Mouse (Mus musculus) ES-E14 (cell line): ENCODE results near the gene Hist4h4. TPM values are rescaled to one million over a fixed set of nuclear protein-coding genes. Genes with fewer than 3 reads are reported as not detected.

Source experiments
- DNase-seq: peaks from one replicate; pipeline ENCODE4 v3.0.0-alpha.2; 2013; ENCODE audit warnings: low read depth, low spot score
- H3K27ac ChIP-seq: 2 replicates; pipeline ENCODE4 v1.5.1; 2012; ENCODE audit warnings: low read depth, mild to moderate bottlenecking, low read length, moderate library complexity, mixed read lengths; ENCODE audit not compliant: poor library complexity, insufficient read depth, severe bottlenecking
- H3K36me3 ChIP-seq: 2 replicates; pipeline ENCODE4 v1.6.1; 2012; ENCODE audit warnings: mild to moderate bottlenecking, low read length, moderate library complexity, mixed read lengths; ENCODE audit not compliant: control insufficient read depth, poor library complexity, insufficient read depth, severe bottlenecking
- H3K4me1 ChIP-seq, 2 experiments: fragments of 150-350 bp in 1 of 2; sonication (generic) in 1 of 2; 2 replicates each; pipeline ENCODE4 v1.6.1; 2012; ENCODE audit warnings: low read length in 2 of 2, mild to moderate bottlenecking in 1 of 2, mixed read lengths in 1 of 2; ENCODE audit not compliant: control insufficient read depth in 2 of 2, insufficient read depth in 2 of 2, poor library complexity in 1 of 2
- H3K4me3 ChIP-seq, 2 experiments: fragments of 150-350 bp in 1 of 2; sonication (generic) in 1 of 2; 2 replicates each; pipeline ENCODE4 v1.5.1; 2012; ENCODE audit warnings: low read length in 2 of 2, low read depth in 1 of 2, mild to moderate bottlenecking in 1 of 2, mixed read lengths in 1 of 2; ENCODE audit not compliant: insufficient read depth in 1 of 2, poor library complexity in 1 of 2, severe bottlenecking in 1 of 2
- H3K9ac ChIP-seq: 2 replicates; pipeline ENCODE4 v1.6.1; 2012; ENCODE audit warnings: low read depth, mild to moderate bottlenecking, low read length, mixed read lengths; ENCODE audit not compliant: poor library complexity, insufficient read depth, severe bottlenecking
- H3K9me3 ChIP-seq: fragments of 150-350 bp; sonication (generic); 2 replicates; pipeline ENCODE4 v1.6.1; 2012; ENCODE audit warnings: low read depth, mild to moderate bottlenecking, low read length; ENCODE audit not compliant: control insufficient read depth, insufficient read depth
- CHD2 ChIP-seq: IDR thresholded peaks from 2 replicates; pipeline ENCODE4 v1.6.1; 2014; ENCODE audit warnings: mild to moderate bottlenecking, low read depth, low read length, inconsistent platforms
- HCFC1 ChIP-seq: IDR thresholded peaks from 2 replicates; pipeline ENCODE4 v1.6.1; 2012; ENCODE audit warnings: low read length, inconsistent platforms, borderline replicate concordance; ENCODE audit not compliant: insufficient read depth
- MAFK ChIP-seq: IDR thresholded peaks from 2 replicates; pipeline ENCODE4 v1.6.1; 2014; ENCODE audit warnings: mild to moderate bottlenecking, low read depth, low read length, inconsistent platforms; ENCODE audit not compliant: insufficient read depth
- ZC3H11A ChIP-seq: IDR thresholded peaks from 2 replicates; pipeline ENCODE4 v1.6.1; 2012; ENCODE audit warnings: low read depth, mild to moderate bottlenecking, inconsistent platforms, low read length, borderline replicate concordance
- ZNF384 ChIP-seq: IDR thresholded peaks from 2 replicates; pipeline ENCODE4 v1.6.1; 2012; ENCODE audit warnings: low read depth, low read length, inconsistent platforms
- in situ Hi-C, 2 experiments: fragments of 600-800 bp; cut with MboI; formaldehyde crosslinking; loops; one replicate each; pipeline ENCODE4 v1.15.1; 2025; ENCODE audit warnings: low sequenced_read_pairs in 2 of 2, inconsistent platforms in 1 of 2; ENCODE audit not compliant: unreplicated experiment in 2 of 2
- total RNA-seq: library from RNA; depleted of rRNA; stranded (reverse); fragments of 300-350 nt; gene quantifications from 2 replicates; pipeline ENCODE4 v1.2.3, GENCODE M21; 2012; rRNA removed

Hist4h4 gene
- total RNA-seq = 70.5 and 110 TPM in 2 replicates

DNA sequence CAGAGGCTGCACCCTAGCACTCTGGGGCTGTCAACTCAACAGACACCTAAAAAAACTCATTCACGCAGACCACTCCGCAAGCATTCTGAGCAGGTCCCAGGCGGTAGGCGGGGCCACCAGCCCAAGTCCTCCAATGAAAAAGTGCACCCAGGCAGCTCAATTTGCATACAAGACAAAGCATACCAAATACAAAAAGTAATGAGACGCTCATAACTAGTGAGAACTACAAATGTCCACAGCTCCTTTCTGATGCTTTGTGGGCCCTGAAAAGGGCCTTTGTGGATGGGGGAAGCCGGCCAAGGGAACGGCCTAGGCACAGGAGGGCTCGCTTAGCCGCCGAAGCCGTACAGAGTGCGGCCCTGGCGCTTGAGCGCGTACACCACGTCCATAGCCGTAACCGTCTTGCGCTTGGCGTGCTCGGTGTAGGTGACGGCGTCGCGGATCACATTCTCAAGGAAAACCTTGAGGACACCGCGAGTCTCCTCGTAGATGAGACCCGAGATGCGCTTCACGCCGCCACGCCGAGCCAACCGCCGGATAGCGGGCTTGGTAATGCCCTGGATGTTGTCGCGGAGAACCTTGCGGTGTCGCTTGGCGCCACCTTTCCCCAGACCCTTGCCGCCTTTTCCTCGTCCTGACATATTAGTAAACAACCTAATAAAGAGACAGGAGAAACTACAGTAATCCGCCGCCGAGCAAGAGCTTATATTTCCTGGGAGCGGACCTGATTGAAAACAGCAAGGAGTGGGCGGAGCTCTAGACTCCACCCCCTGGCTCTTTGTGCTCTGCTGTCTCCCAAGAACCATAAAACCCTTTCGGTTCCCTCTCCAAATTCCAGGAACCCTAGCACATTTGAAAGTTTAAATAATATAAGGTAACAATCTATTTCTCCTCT is at the start of gene Hist4h4:
Gene Hist4h4, minus strand, starts transcription at position 677 of the 895 bp plus-strand sequence.
- no peaks in the 10 kb centered on the region for H3K9me3 ChIP-seq
- no peak for TF ChIP-seq MAFK
- TF ChIP-seq CHD2 = peak; percentile 10; the same call in 1 of the 2 replicates
- peak; percentile 72; the same call in 1 of the 2 replicates for TF ChIP-seq HCFC1
- 0 out of 2 replicates have a peak, but pooled peaks have one; percentile 35 for TF ChIP-seq ZNF384
- TF ChIP-seq ZC3H11A = no peak
- H3K27ac ChIP-seq = peak within 1 kb of the TSS; percentile 95
- peaks cover 4 to 5% of the 10 kb centered on the region in 2 experiments; a peak in 1 of 4 replicates for H3K4me1 ChIP-seq
- H3K4me3 ChIP-seq = peak within 1 kb of the TSS; percentile 62 to 79
- in situ Hi-C loops = no loop called here
- peak; percentile 99 for DNase-seq
- no peaks in the 10 kb centered on the region for H3K36me3 ChIP-seq
- peak within 1 kb of the TSS; percentile 88 for H3K9ac ChIP-seq

GRCm38 (mm10) chr6:136852762-136853161 is 48.5 kb upstream of the Hist4h4 start:
- Histone ChIP-seq H3K4me1 (no peaks in the 10 kb centered on the region; a peak in 1 of 4 replicates), H3K27ac (no peak overlapping the region), H3K9me3 (no peaks in the 10 kb centered on the region), H3K4me3 (no peak overlapping the region), H3K36me3 (no peaks in the 10 kb centered on the region), H3K9ac (no peak overlapping the region)
- DNase-seq = no peak
- TF ChIP-seq CHD2 (no peak), HCFC1 (no peak), ZC3H11A (no peak), ZNF384 (no peak), MAFK (no peak)
- in situ Hi-C loops = no loop called here

DNA sequence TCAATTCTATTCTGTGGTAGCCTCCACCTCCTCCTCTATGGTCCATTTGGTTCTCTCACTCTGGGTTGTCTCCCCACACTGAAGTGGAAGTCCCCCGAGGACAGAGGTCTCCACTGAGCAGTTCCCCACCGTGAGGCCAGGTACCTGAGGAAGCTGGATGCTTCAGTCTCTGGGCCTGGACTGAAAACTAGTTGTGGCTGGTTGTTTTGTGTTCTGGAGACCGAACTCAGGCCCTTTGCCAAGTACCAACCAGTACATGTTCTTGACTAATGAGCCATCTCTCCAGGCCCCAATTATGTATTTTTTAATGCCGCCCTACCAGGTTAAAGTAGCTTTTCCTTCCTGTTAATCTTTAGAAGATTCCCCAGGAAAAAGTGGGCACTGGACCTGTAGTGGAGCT is 48.1 kb upstream of the Hist4h4 start:
- no peaks in the 10 kb centered on the region; a peak in 1 of 4 replicates for H3K4me1 ChIP-seq
- no peaks in the 10 kb centered on the region for H3K36me3 ChIP-seq
- in situ Hi-C loops = no loop called here
- DNase-seq = no peak
- TF ChIP-seq CHD2 (no peak), ZC3H11A (no peak), MAFK (no peak), ZNF384 (no peak), HCFC1 (no peak)
- H3K9ac ChIP-seq = no peak overlapping the region
- H3K4me3 ChIP-seq = no peak overlapping the region
- H3K9me3 ChIP-seq = no peaks in the 10 kb centered on the region
- H3K27ac ChIP-seq = no peak overlapping the region

DNA sequence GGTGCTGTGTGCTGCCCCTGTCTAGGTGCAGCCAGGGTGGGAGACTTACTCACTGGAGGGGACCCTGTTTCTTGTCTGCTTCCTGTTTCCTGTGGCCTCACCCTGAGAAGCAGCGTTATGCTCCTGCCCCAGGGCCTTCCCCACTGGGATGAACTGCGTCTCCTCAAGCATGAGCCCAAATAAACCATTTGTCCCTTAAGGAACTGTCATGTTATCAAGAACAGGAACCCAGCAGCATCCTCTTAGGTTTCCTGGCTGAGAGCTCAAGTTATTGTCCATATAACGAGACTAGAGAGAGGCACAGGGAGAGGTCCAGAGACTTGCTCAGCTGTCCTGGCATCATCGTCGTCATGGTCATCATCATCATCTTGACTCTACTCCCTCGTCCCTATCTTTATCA is 46.1 kb upstream of the Hist4h4 start:
- Histone ChIP-seq H3K9ac (no peak overlapping the region), H3K4me3 (no peak overlapping the region), H3K27ac (no peak overlapping the region), H3K4me1 (no peaks in the 10 kb centered on the region; a peak in 1 of 4 replicates), H3K9me3 (no peaks in the 10 kb centered on the region), H3K36me3 (no peaks in the 10 kb centered on the region)
- in situ Hi-C loops = no loop called here
- no peak for DNase-seq
- TF ChIP-seq ZC3H11A = no peak
- TF ChIP-seq ZNF384 = no peak
- no peak for TF ChIP-seq CHD2
- no peak for TF ChIP-seq MAFK
- no peak for TF ChIP-seq HCFC1
